Mouse (Mus musculus) olfactory bulb, adult 2 months (tissue): Measurements from ENCODE around the gene Platr17. TPM values are rescaled to one million over a fixed set of nuclear protein-coding genes. Genes with fewer than 3 reads are reported as not detected.
"Not testable (repeated sequence)": the region's sequence is repeated elsewhere in the genome, so short reads cannot be mapped to it uniquely, and the experiment has no call there.

ENCODE experiments used
- H3K27ac ChIP-seq: fragments of 200-500 bp; 2 replicates; pipeline ENCODE4 v1.5.1; 2012; ENCODE audit warnings: low read depth, low read length; ENCODE audit not compliant: insufficient read depth
- H3K4me1 ChIP-seq: fragments of 200-500 bp; 2 replicates; pipeline ENCODE4 v1.6.1; 2012; ENCODE audit warnings: low read length; ENCODE audit not compliant: control insufficient read depth, insufficient read depth
- H3K4me3 ChIP-seq: fragments of 200-500 bp; 2 replicates; pipeline ENCODE4 v1.5.1; 2012; ENCODE audit warnings: mild to moderate bottlenecking, low read depth, low read length, moderate library complexity; ENCODE audit not compliant: insufficient read depth
- CTCF ChIP-seq: fragments of 200-500 bp; IDR thresholded peaks from 2 replicates; pipeline ENCODE4 v1.5.1; 2012; ENCODE audit warnings: low read depth, mild to moderate bottlenecking, low read length, moderate library complexity; ENCODE audit not compliant: insufficient read depth
- POLR2A ChIP-seq: fragments of 200-500 bp; IDR thresholded peaks from 2 replicates; pipeline ENCODE4 v1.6.1; 2012; ENCODE audit warnings: mild to moderate bottlenecking, low read depth, low read length, moderate library complexity; ENCODE audit not compliant: insufficient read depth
- WGBS: fragments of 180-500 bp; shearing (Covaris S2); methylation state at CpG from one replicate; pipeline ENCODE4 v1.1.7; 2018; 5-methylcytosine and 5-hydroxymethylcytosine counted together
- polyA plus RNA-seq: library from polyadenylated mRNA; stranded (reverse); fragments of >200 nt; gene quantifications from 2 replicates; pipeline ENCODE4 v1.2.4, GENCODE M21; 2012; ENCODE audit warnings: low replicate concordance; ENCODE audit not compliant: missing spikeins, insufficient read depth, insufficient read length

Gene Platr17
- polyA plus RNA-seq, 1 experiment = not detected

DNA sequence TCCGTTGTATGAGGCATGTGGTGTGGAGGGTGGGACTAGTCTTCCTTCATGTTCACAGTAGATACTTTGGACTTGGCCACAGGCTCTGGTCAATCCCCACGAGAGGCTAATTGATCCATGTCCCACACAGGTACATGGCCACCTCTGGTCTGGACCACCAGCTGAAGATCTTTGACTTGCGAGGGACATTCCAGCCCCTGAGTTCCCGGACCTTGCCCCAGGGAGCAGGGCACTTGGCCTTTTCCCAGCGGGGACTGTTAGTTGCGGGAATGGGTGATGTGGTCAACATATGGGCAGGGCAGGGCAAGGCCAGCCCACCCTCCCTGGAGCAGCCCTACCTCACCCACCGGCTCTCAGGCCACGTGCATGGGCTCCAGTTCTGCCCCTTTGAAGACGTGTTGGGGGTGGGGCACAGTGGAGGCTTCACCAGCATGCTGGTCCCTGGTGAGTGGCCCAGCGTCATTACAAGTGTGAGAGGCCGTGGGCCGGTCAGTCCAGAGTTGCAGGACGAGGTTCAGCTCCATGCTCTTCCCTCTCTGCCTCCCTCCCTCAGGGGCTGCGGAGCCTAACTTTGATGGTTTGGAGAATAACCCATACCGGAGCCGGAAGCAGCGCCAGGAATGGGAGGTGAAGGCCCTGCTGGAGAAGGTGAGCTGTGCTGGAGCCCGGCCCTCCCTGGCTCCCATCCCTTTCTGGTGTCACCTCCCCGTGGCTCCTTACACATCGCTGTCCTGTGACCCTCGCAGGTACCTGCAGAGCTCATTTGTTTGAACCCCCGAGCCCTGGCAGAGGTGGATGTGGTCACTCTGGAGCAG lies 43.4 kb downstream of the Platr17 start:
- peaks cover 27% of the 10 kb centered on the region for H3K4me1 ChIP-seq
- no peak overlapping the region for H3K4me3 ChIP-seq
- TF ChIP-seq POLR2A = no peak
- no peak for TF ChIP-seq CTCF
- 87% methylated on average over 22 of the region's 22 CpGs for WGBS
- no peak overlapping the region for H3K27ac ChIP-seq

DNA sequence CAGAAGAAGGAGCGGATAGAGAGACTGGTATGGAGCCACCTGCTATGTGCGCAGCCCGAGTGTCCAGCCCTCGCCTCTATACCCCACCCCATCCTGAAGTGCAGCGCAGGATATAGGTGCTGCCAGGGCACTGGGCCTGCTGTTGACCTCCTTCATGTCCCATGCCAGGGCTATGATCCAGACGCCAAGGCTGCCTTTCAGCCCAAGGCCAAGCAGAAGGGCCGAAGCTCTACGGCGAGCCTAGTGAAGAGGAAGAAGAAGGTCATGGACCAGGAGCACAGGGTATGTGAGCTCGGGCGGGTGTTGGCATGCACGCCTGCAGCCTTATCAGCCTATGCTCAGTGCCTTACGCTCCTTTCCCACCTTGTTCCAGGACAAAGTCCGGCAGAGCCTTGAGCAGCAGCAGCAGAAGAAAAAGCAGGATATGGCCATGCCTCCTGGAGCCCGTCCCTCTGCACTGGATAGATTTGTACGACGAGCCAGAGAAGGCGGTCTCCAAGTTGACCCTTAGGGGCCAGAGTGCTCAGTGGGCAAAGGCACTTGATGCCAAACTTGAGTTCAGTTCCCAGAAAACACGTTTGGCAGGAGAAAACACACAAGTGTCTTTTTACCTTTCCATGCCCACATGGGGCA lies 44.1 kb downstream of the Platr17 start:
- H3K4me3 ChIP-seq = no peak overlapping the region
- 91% methylated on average over 19 of the region's 19 CpGs for WGBS
- peaks cover 27% of the 10 kb centered on the region for H3K4me1 ChIP-seq
- TF ChIP-seq POLR2A (no peak), CTCF (no peak)
- H3K27ac ChIP-seq = no peak overlapping the region

DNA sequence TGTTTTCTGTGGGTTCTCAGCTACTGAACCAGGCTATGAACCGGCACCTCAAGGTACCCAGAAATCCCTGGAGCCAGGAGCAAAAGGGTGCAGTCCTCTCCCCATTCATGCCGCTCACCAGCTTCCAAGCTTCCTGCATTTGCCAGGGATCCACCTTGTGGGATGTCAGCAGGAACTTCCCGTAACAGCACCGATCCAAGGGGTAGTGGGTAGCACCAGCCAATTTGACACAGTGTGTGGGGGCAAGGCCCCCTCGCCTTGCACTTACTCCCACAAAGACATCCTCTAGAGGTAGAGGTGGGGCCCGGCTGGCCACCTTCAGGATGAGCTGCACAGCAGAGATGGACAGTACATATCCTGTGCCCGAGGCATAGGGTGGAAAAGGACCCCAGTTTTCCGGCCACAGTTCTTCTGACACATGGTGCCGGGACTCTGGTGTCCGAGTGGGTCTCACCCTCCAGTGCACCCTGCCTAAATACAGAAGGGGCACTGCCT lies 45.2 kb downstream of the Platr17 start:
- Histone ChIP-seq H3K4me1 (peaks cover 35% of the 10 kb centered on the region), H3K4me3 (peak overlapping the region; percentile 72), H3K27ac (no peak overlapping the region)
- WGBS = 63% methylated on average over 10 of the region's 10 CpGs
- TF ChIP-seq CTCF (no peak), POLR2A (no peak)

DNA sequence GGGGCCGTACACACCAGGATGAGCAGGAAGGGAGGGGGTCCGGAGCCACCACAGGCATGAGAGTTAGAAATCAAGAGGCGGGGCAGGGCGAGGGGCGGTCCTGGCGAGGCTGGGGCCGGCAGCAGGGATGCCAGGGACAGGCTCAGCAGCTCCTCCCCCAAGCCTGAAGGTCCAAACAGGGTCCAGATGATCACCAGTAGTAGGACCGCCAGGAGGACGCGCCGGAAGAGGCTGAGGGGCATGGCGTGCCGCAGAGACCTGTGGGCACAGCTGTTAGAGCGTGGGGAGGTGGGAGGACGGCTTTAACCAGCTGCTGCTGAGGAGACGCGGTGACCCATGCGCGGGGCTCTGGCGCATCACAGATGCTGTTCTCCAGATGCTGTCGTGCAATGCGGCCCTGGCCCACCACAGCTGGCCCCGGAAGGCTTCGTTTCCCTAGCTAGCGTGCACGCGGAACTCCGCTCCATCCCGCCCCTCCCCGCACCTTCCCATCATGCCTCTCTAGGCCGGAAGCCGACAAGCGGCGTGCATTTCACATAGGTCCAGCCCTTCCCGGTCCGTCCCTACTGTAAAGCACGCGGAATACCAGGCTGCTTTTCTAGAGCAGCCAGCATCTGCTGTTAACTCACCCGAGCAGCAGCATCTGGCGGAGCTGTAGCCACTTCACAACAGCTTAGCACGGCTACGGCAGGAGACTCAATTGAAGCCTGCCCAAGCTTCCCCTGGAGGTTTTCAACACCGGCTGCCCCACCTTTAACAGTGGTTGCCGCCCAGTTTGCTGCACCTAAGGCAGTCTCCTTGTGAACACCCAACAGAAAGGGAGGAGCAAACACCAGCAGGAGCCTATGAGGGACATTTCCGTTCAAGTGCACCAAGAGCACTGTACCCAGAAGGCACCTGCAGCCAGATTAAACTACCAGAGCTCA lies 46.3 kb downstream of the Platr17 start, which contains the start of gene B3galt4:
TSS of gene B3galt4 (minus strand) at position 468 of the 926 bp plus-strand sequence.
- H3K27ac ChIP-seq = peak within 1 kb of the TSS; percentile 76
- H3K4me1 ChIP-seq = peaks cover 35% of the 10 kb centered on the region
- peak; percentile 72 for TF ChIP-seq POLR2A
- TF ChIP-seq CTCF = no peak
- WGBS = under 1% methylated on average over 41 of the region's 45 CpGs
- peak within 1 kb of the TSS; percentile 72 for H3K4me3 ChIP-seq

DNA sequence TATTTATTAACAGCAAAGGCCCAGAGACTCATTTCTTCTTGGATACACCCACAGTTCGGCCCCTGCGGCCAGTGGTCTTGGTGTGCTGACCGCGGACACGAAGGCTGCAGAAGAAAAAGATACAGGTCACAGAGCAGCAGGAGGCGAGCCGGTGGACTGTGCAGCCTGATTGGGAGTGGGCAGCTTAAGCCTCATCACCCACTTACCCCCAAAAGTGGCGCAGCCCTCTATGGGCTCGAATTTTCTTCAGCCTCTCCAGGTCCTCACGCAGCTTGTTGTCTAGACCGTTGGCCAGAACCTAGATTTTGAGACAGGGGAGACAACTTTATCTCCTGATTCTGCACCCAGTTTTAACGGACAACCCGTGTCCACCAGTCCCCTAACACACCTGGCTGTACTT lies 47.1 kb downstream of the Platr17 start:
- 76% methylated on average over 13 of the region's 13 CpGs for WGBS
- not testable (repeated sequence) for H3K27ac ChIP-seq, H3K4me3 ChIP-seq
- H3K4me1 ChIP-seq = peaks cover 35% of the 10 kb centered on the region

DNA sequence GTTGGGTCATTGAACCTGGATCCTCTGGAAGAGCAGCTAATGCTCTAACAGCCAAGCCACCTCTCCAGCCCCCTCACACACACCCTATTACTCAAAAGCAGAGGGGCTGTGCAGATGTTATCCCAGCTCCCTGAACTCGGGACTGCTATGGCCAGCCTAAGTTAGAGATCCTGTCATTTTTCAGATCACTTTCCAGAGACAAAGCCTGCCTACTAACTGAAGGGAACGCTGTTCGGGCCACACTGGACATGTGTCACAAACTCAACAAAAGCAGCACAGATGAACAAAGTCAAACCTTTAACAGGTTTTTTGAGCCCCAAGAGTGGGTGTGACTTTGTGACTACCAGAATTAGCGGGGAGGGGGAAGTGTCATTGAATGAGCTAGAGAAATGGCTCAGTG lies 47.9 kb downstream of the Platr17 start:
- Histone ChIP-seq H3K27ac (no peak overlapping the region), H3K4me3 (no peak overlapping the region), H3K4me1 (peaks cover 38% of the 10 kb centered on the region)
- WGBS = 80% methylated on average over 4 of the region's 4 CpGs
- TF ChIP-seq CTCF (no peak), POLR2A (no peak)

DNA sequence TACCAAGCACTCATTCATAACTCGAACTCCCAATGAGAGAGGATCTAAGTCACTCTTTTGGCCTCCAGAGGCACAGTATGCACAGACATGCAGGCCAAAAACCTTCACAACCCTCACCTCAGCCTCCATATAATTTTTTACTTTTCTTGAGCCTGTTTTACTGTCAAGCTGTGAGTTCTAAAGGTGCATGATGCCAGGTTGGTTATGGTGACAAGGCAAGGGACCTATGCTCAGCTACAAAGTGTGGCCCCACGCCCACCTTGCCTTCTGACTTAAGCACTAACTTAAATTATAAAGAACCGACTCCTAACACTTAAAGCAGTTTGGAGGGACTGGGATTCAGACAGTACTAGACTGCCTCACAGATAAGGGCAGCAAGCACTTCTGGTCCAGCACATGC lies 48.4 kb downstream of the Platr17 start:
- WGBS = 81% methylated on average over 3 of the region's 3 CpGs

DNA sequence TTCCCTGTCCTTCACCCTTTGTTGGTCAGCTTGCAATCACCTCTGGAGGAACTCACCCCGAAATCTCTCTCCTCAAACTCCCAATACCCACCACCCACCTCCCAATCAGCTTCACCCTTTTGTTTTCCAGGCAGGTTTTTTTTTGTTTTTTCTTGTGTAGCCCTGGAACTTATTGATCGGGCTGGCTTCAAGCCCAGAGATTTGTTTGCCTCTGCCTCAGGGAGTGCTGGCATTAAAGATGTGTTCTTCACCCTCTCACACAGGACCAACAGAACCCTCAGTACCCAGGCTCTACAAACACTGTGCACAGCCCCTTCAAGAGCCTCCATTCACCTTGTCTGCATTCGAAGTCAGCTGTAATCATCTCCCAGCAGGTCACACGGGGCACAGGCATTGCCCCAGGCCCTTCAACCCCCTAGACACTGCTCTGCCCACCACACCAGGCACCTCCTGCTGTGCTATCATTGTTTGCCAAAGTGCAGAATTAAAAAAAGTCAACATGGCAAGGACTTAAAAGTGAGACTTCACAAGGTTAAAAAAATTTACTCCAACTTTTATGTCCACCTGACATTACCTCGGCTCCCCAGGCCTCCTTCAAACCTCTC lies 49.1 kb downstream of the Platr17 start:
- WGBS = 27% methylated on average over 5 of the region's 5 CpGs
- H3K4me1 ChIP-seq = peaks cover 36% of the 10 kb centered on the region
- TF ChIP-seq POLR2A (no peak), CTCF (no peak)
- no peak overlapping the region for H3K27ac ChIP-seq
- H3K4me3 ChIP-seq = no peak overlapping the region; the same call in 1 of the 2 replicates

More for the DNA sequence above, 48.4 kb downstream of the Platr17 start:
- no peak overlapping the region for H3K27ac ChIP-seq
- H3K4me1 ChIP-seq = peaks cover 39% of the 10 kb centered on the region
- H3K4me3 ChIP-seq = no peak overlapping the region
- TF ChIP-seq CTCF = no peak
- TF ChIP-seq POLR2A = no peak
